Mouse (Mus musculus) bone marrow macrophage, adult 2 months (primary cell): ENCODE measurements around the gene Plscr3.

Experiments used
- CTCF ChIP-seq: IDR thresholded peaks from 2 replicates; pipeline ENCODE4 v1.5.1; 2012; ENCODE audit warnings: low read depth, mild to moderate bottlenecking, low read length, moderate library complexity
- POLR2A ChIP-seq: IDR thresholded peaks from 2 replicates; pipeline ENCODE4 v1.6.1; 2012; ENCODE audit warnings: mild to moderate bottlenecking, low read depth, low read length, borderline replicate concordance

DNA sequence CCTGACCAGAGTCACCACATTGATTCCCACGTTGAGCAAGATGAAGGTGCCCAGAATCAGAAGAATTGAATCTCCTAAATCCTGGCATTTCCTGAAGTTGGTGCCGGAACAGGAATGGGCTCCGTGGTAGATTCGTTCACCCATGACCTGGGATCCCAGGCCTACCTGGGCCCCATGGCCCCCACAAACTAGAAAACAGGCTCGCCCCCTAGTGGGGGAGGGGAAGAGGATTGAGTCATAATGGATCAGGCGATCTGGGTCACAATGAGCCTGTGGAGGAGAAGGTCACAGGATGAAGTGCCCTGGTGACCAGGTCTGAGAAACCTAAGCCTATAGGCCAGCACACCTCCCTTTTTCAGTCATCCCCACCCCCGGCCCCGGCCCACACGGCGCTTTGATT lies 31.0 kb upstream of the Plscr3 start, which contains the start of gene Gm39566:
- no peak for TF ChIP-seq POLR2A
- no peak for TF ChIP-seq CTCF
